Mouse (Mus musculus) gastrocnemius, adult 2 months (tissue): ENCODE measurements around the gene Dcxr. TPM values are rescaled to one million over a fixed set of nuclear protein-coding genes. Genes with fewer than 3 reads are reported as not detected.
"Not testable (repeated sequence)": the region's sequence is repeated elsewhere in the genome, so short reads cannot be mapped to it uniquely, and the experiment has no call there.

Source experiments
- DNase-seq: peaks from one replicate; pipeline ENCODE4 v3.0.0; 2022
- H3K27ac ChIP-seq: fragments of 200-600 bp; 2 replicates; pipeline ENCODE4 v1.8.1; 2022; ENCODE audit warnings: mild to moderate bottlenecking
- H3K4me3 ChIP-seq: fragments of 200-600 bp; 2 replicates; pipeline ENCODE4 v1.8.1; 2022; ENCODE audit warnings: mild to moderate bottlenecking, moderate library complexity
- CTCF ChIP-seq: fragments of 200-600 bp; IDR thresholded peaks from 2 replicates; pipeline ENCODE4 v1.8.1; 2022; ENCODE audit warnings: antibody characterized with exemption, mild to moderate bottlenecking, moderate library complexity
- intact Hi-C: fragments of 180-260 bp; cut with DNase I; formaldehyde crosslinking; loops from one replicate; pipeline ENCODE4 v1.15.1; 2025
- total RNA-seq, 2 experiments: library from RNA; stranded (reverse); gene quantifications; 2 replicates each; pipeline ENCODE4 v1.2.3; 2021

Gene Dcxr
- total RNA-seq, 2 experiments from 2014 or later = 6.3 to 8.6 TPM

DNA sequence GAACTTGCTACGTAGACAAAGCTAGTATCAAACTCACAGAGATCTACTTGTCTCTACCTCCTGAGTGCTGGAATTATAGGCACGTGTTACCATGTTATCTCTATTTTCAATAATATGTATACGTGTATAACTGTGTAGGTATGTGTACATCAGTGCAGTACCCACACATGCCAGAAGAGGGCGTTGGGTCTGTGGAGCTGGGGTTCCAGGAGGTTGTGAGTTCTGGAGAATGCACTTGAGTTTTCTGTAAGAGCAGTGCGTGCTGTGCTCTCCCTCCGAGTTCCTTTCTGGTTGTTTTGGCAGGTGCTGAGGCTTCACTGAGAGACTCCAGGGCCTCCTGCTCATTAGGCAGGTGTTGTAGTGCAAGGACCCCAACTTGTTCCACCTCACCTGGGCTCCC lies 30.5 kb downstream of the Dcxr start:
- TF ChIP-seq CTCF = peak; percentile 34
- no peak for DNase-seq
- H3K27ac ChIP-seq = 0 out of 2 replicates have a peak overlapping the region, but pooled peaks have one; percentile 2
- intact Hi-C loops = no loop called here
- H3K4me3 ChIP-seq = no peak overlapping the region

DNA sequence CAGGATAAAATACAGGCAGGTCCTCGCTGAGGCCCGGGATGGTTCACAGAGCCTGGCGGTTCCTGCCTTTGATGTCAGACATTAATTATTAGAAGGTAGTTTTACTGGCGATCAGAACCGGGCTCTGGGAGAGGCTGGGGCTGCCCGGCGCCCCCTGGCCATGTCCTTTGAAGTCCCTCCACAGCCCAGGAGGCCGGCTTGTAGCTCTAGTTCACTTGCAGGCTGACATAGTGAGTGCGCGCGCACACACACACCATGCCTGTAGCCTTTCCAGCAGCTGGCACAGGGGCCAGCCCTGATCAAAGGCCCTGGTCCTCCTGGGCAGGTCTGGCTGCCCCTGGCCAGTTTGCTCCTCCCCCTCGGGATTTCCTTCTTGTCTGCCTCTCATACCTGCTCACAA lies 31.4 kb downstream of the Dcxr start:
- TF ChIP-seq CTCF = no peak
- intact Hi-C loops = no loop called here
- no peak for DNase-seq
- Histone ChIP-seq H3K27ac (no peak overlapping the region), H3K4me3 (no peak overlapping the region)

DNA sequence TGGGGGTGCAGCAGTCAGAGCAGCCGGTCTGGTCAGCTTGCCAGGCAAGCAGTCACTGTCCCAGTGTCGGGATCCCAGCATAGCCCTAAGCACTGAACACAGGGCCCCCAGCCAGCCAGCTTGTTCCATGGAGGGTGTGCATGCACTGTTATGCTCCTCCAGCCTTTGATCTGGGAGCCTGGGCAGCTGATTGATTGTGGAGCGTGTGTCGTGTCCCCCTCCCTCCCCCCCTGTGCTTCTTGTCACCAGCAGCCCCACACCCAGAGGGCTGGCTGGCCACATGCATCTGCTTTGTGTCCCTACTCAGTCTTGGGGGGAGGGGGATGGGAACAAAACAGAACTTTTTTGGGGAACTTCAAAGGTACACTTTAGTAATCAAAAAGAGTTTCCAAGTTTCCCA lies 31.9 kb downstream of the Dcxr start:
- DNase-seq = no peak
- intact Hi-C loops = no loop called here
- H3K27ac ChIP-seq = no peak overlapping the region
- no peak for TF ChIP-seq CTCF
- H3K4me3 ChIP-seq = no peak overlapping the region

DNA sequence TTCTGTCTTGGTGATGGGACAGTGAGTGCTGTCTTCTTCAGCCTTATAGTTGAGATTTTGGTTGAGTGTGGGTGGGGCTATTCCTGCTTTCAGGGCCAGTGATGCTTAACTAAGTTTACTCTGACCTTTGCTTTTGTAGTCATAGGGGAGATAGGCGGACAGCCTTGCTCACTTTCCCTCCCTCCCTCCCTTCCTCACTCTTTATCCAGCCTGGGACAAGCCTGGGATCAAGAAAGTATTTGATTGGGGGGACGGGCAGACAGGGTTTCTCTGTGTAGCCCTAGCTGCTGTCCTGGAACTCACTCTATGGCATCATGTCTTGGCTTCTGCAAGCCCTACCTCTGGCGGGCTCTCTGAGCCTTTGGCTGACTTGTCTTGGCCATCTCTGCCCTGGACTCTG lies 33.6 kb downstream of the Dcxr start:
- DNase-seq = no peak
- no peak overlapping the region for H3K4me3 ChIP-seq
- no peak overlapping the region for H3K27ac ChIP-seq
- no peak for TF ChIP-seq CTCF
- intact Hi-C loops = no loop called here

DNA sequence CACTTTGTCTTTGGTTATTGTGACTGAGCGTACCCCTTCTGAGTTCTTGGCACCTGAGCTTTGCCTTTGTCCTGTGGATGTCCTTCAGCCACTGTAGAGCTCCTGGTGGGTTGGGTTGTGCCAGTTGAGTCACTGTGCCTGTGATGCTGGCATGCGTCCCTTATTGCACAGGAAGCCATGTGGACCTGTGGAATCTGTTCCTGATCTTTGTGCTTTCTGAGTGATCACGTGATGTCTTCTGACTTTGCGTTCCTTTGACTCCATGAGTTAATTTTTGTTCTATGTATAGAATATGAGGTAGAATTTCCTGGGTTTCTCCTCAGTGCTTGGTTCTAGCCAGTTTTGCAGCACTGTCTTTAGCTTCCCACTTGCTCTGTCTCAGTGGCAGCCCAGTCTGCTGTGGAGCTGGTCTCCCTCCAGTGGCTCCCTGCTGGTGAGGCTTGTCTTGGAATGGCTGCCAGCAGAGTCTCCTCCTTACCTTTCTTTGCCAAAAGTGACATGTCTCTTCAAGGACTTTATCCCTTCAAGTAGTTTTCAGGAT lies 34.5 kb downstream of the Dcxr start:
- TF ChIP-seq CTCF = peak; percentile 2; the same call in 1 of the 2 replicates
- intact Hi-C loops = no loop called here
- DNase-seq = peak; percentile 53
- Histone ChIP-seq H3K27ac (peak overlapping the region; percentile 35), H3K4me3 (no peak overlapping the region)

DNA sequence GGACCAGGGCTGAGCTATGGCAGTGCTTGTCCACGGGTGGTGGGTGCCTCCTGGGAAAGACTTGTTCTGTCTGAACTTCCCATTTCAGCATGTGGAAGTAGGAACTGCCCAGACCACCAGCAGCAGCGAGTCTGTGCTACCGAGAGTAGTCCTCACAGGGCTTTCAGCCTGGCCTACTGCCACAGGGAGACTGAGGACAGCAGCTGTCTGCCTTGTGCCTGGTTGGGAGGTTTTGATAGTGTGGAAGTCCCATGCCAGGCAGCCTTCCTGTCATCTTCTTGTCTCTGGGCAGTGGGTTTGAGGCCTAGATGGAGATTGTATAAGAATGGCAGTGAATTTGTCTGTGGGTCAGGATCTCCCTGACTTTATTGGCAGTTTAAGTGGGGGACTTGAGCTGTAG lies 37.7 kb downstream of the Dcxr start:
- Histone ChIP-seq H3K4me3 (no peak overlapping the region), H3K27ac (no peak overlapping the region)
- intact Hi-C loops = no loop called here
- DNase-seq = peak; percentile 20
- no peak for TF ChIP-seq CTCF

DNA sequence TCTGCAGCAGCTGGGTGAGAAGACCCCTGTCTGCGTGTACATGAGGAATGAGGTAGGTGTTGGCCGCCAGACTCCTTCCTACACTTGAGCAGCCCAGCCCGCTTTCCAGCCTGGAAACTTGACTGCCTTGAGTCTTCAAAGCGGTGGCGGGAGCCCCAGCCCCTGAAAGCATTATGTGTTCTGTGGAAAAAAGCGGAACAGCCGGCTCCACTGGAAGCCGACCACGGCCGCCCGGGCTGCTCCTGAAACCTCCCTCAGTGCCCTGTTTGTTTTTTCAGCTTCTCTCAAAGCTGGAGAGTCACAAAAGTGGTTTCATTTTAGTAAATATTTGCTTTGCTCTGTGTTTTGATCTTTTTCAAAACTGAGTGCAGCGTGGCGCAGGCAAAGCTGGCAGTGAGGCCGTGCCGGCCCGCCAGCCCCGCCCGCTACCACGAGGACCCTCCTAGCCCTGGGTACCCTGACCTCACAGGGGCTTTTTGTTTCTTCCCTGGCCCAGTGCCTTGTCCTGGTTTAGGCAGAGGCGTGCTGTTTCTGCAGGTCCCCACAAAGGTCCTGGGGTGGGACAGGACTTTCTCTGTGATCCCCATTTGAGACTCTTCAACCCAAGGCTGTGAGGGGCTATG lies 40.3 kb downstream of the Dcxr start:
- Histone ChIP-seq H3K27ac (no peak overlapping the region), H3K4me3 (no peak overlapping the region)
- no peak for TF ChIP-seq CTCF
- intact Hi-C loops = loop anchor here (2.0 kb wide), 1 partner anchor 22 kb away; no protein-coding TSS in a partner anchor
- DNase-seq = peak; percentile 14

DNA sequence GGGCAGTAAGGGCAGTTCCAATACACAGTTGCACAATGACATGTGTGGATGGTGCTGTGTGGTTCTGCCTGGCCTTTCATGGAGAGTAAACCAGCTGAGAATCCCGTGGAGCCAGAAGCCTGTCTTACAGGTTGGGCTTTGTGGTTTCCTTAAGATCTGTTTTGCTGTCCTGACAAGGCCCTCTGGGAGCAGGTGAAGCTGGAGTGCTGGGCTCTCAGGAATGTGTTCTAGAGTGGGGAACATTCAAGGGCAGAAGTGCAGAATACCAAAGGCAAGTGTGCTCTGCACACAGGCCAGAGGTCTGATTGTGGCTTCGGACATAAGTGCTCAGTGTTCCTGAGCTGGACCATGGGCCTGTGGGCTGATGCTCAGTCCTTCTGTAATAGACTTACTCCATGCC lies 42.4 kb downstream of the Dcxr start:
- no peak for TF ChIP-seq CTCF
- peak overlapping the region; percentile 72 for H3K27ac ChIP-seq
- H3K4me3 ChIP-seq = no peak overlapping the region
- intact Hi-C loops = no loop called here
- no peak for DNase-seq

DNA sequence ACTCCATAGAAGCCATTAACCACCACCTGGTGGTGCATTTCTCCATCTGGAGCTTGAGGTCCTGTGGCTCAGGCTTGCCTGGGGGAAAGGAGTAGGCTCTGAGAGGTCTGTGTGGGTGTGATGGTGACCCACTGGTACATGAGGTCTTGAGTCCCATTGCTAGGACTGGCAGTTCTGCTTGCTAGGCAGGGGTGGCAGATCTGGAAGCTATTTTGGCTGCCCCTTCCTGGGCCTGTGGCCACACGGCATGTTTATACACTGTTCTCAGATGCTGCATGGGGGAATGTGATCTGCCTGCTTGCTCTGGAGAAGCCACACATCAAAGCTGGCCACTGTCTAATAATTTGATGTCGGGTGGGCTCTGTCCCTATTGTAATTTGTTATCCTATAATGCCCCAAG lies 43.0 kb downstream of the Dcxr start:
- intact Hi-C loops = no loop called here
- no peak overlapping the region for H3K4me3 ChIP-seq
- DNase-seq = peak; percentile 63
- peak overlapping the region; percentile 72 for H3K27ac ChIP-seq
- no peak for TF ChIP-seq CTCF

DNA sequence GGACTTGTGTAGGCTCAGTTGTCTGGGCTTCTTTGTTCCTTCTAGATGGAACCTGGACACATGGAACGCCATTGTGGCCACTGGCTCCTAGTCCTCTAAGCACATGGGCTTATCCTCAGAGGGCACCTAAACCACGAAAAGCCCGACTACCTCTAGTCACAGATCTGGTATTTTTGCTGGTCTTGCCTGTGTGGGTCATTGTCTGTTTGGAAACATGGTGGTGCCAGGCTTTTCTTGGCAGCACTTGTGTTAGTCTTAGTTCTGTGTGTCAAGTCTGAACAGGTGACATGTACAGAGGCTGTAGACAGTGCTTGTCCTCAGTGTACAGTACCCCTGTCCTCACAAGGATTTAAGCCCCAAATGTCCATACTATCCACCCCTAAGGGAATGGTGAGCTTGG lies 43.5 kb downstream of the Dcxr start:
- TF ChIP-seq CTCF = no peak
- DNase-seq = peak; percentile 7
- H3K4me3 ChIP-seq = no peak overlapping the region
- intact Hi-C loops = no loop called here
- H3K27ac ChIP-seq = peak overlapping the region; percentile 72

DNA sequence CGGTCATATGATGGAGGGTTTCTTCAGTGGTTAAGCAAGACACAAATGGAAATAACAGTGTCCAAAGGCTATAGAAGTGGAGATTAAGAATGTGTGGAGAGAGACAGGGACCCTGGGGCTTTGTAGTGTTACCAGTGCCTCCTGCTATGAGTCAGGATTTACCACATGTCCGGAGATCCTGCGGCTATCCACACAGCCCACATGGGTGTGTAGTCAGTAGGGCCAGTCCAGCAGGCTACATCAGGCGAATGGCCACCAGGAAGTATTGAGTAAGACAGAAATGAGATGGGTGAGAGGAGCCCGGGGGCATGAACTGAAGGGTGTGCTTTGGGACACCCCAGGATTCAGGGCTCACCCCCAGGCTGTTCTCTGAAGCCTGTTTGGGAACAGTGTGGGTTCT lies 44.4 kb downstream of the Dcxr start:
- peak; percentile 8 for DNase-seq
- intact Hi-C loops = no loop called here
- Histone ChIP-seq H3K27ac (no peak overlapping the region), H3K4me3 (no peak overlapping the region)
- TF ChIP-seq CTCF = no peak

DNA sequence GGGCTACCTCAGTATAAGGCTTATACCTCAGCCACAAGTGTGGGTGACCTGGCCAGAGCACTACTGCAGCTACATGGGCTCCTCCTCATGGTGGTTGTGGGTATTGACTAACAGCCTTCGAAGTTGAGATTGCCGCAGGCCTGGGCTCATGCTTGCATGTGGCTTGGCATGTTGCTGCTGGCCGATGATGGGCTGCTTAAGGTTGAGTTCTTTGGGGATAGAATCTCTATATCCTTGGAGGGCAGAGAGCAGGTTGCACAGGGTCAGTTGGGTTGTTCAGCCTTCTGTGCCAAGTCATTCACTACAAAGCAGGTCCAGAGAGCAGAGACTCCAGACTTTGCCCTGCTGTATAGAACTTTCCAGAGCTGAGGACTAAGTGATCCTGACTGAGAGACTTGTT lies 47.2 kb downstream of the Dcxr start:
- Histone ChIP-seq H3K4me3 (no peak overlapping the region), H3K27ac (no peak overlapping the region)
- DNase-seq = no peak
- TF ChIP-seq CTCF = peak; percentile 42
- intact Hi-C loops = no loop called here

DNA sequence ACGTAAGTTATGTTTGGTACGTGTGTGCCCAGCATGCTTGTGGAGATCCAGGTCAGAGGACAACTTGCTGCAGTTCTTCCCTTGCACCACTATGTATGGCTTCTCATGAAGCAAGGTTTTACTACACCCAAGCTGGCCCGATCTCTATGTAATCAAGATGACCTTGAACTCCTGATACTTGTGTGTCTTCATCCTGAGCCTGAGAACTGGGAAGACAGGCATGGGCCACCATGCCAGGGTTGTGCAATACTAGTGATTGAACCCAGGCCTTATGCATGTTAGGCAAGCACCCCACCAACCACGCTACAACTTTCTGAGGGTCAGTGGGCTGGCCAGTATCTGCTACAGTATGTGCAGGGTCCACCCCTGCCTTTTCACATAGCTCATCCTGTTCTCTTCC lies 50.1 kb downstream of the Dcxr start:
- no peak for TF ChIP-seq CTCF
- Histone ChIP-seq H3K4me3 (no peak overlapping the region), H3K27ac (no peak overlapping the region)
- DNase-seq = no peak
- intact Hi-C loops = no loop called here

DNA sequence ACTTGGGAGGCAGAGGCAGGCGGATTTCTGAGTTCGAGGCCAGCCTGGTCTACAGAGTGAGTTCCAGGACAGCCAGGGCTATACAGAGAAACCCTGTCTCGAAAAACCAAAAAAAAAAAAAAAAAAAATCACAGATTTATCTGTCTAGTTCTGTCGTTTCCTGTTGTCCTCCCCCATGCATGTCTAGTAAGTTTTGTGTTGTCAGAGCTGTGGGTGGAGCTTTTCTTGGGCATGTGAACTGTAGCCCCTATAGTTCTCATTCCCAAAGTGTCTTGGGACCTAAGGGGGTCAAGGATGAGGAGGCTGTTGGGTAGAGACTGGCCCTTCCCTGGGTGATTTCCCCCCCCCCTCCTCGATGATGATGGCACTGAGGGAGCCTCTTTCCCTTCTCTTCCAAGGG lies 51.2 kb downstream of the Dcxr start:
- H3K27ac ChIP-seq, intact Hi-C loops, H3K4me3 ChIP-seq, DNase-seq: not testable (repeated sequence)

Other genes with a start within 250 kb of the Dcxr start
- gene Mrpl12, start 242.7 kb downstream of the Dcxr start, total RNA-seq = 100 to 1,000 TPM; 120 to 177 TPM
- 1 to 10 TPM; 2.8 to 4.1 TPM for gene Slc25a10, start 235.4 kb downstream of the Dcxr start, total RNA-seq
- under 1 TPM in 1 of 2 experiments, not detected in 1; 0.33 TPM for gene Gcgr, start 196.6 kb downstream of the Dcxr start, total RNA-seq
- 10 to 100 TPM; 21.7 to 22.1 TPM for gene Mcrip1, start 177.6 kb downstream of the Dcxr start, total RNA-seq
- 100 to 1,000 TPM; 188 to 418 TPM for gene Ppp1r27, start 176.1 kb downstream of the Dcxr start, total RNA-seq
- 100 to 1,000 TPM; 201 to 240 TPM for gene P4hb, start 154.0 kb downstream of the Dcxr start, total RNA-seq
- 10 to 100 TPM; 72.1 to 89.6 TPM for gene Arhgdia, start 145.7 kb downstream of the Dcxr start, total RNA-seq
- gene Alyref, start 128.9 kb downstream of the Dcxr start, total RNA-seq = 10 to 100 TPM; 36.0 to 44.7 TPM
- gene Anapc11, start 128.9 kb downstream of the Dcxr start, total RNA-seq = 10 to 100 TPM; 45.3 to 58.5 TPM
- gene Npb, start 118.8 kb downstream of the Dcxr start, total RNA-seq = under 1 TPM in 1 of 2 experiments, not detected in 1; 0.78 TPM
- gene Pcyt2, start 109.3 kb downstream of the Dcxr start, total RNA-seq = 10 to 100 TPM; 30.6 to 39.2 TPM
- gene Sirt7, start 102.0 kb downstream of the Dcxr start, total RNA-seq = 1 to 10 TPM; 4.1 to 4.7 TPM
- gene Mafg, start 93.7 kb downstream of the Dcxr start, total RNA-seq = 10 to 100 TPM; 53.1 to 68.2 TPM
- 1 to 10 TPM; 3.5 to 3.8 TPM for gene Pycr1, start 83.5 kb downstream of the Dcxr start, total RNA-seq
- 100 to 1,000 TPM; 109 to 157 TPM for gene Myadml2, start 79.1 kb downstream of the Dcxr start, total RNA-seq
- gene Notum, start 66.1 kb downstream of the Dcxr start, total RNA-seq = not detected
- gene Aspscr1, start 54.3 kb downstream of the Dcxr start, total RNA-seq = 10 to 100 TPM; 31.2 to 32.4 TPM
- gene Cenpx, start 13.5 kb downstream of the Dcxr start, total RNA-seq = 10 to 100 TPM; 22.1 to 32.3 TPM
- 1 to 10 TPM; 3.6 to 4.4 TPM for gene Lrrc45, start 13.4 kb downstream of the Dcxr start, total RNA-seq
- 1 to 10 TPM in 1 of 2 experiments, under 1 TPM in 1; 0.87 to 1.3 TPM for gene Rac3, start 5.8 kb downstream of the Dcxr start, total RNA-seq
- 10 to 100 TPM in 1 of 2 experiments, 1 to 10 TPM in 1; 9.1 to 15.4 TPM for gene Cbr2, start 4.8 kb upstream of the Dcxr start, total RNA-seq
- 10 to 100 TPM; 15.7 to 22.2 TPM for gene Hmga1b, start 35.5 kb upstream of the Dcxr start, total RNA-seq
- gene Rfng, start 56.9 kb upstream of the Dcxr start, total RNA-seq = 10 to 100 TPM; 11.7 to 14.1 TPM
- gene Gps1, start 57.0 kb upstream of the Dcxr start, total RNA-seq = 10 to 100 TPM; 57.9 to 65.2 TPM
- gene Dus1l, start 69.1 kb upstream of the Dcxr start, total RNA-seq = 10 to 100 TPM; 31.2 to 31.5 TPM
- 10 to 100 TPM in 1 of 2 experiments, 1 to 10 TPM in 1; 6.8 to 20.0 TPM for gene Fasn, start 97.3 kb upstream of the Dcxr start, total RNA-seq
- gene Ccdc57, start 205.6 kb upstream of the Dcxr start, total RNA-seq = 1 to 10 TPM; 3.4 to 3.6 TPM
- gene Slc16a3, start 221.2 kb upstream of the Dcxr start, total RNA-seq = 100 to 1,000 TPM; 295 to 479 TPM